Mouse (Mus musculus): ENCODE data around the gene Hmx1. TPM values are rescaled to one million over a fixed set of nuclear protein-coding genes. Genes with fewer than 3 reads are reported as not detected.

Hmx1 gene
- polyA plus RNA-seq, 1 experiment from 2014 or later = 0.52 TPM

DNA sequence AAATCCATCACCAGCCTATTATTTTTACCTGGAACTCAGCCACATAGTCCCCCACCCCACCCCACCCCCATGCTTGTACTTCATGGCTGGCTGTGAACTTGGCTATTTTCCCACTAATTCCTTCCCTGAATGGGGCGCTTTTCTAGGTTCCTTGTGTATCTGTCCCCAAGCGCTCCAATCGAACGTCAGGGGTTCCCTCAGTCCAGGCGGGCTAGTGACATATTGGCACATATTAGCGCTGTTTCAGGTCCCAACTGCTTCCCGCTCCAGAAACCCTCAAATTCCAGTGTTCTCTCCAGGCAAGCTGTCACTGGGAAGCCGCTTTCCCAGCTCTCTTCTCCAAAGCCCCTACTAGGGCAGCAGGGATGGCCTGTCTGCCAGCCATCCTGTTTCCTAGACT is 12.3 kb downstream of the Hmx1 start:
- no peaks in the 10 kb centered on the region for H3K9me3 ChIP-seq (replicated peaks)
- 3% methylated on average over 8 of the region's 8 CpGs for WGBS
- ATAC-seq (replicated peaks; ENCODE audit: low FRiP score) = no peak

DNA sequence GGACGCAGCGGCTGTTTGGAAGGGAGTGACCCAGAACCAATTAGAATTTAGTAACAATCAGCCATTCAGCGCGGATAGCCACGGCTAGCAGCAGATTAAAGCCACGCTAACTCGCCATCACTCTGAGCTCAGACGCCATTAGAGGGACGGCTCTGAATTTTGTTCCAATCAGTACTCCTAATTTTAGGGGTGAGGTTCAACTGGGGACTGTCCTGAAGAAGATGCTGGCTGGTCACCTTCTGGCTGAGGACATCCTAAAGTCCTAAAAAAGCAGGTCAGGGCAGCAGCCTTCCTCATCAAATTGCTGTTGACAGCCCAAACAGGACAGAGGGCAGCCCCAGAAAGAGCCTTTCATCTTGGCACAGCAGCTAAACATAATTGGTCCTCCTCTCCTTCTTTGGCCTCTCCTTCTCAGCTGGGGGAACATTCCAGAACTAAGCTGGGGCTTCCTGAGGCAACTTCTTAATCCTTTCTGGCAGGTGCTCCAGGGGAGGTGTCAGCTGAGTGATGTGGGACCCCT is 18.6 kb downstream of the Hmx1 start:
- Histone ChIP-seq H3K27ac (no peak overlapping the region), H3K36me3 (no peaks in the 10 kb centered on the region), H3K9ac (no peak overlapping the region), H3K4me1 (no peaks in the 10 kb centered on the region), H3K9me3 (replicated peaks) (no peaks in the 10 kb centered on the region), H3K4me3 (replicated peaks) (no peak overlapping the region), H3K27me3 (peaks cover 70% of the 10 kb centered on the region), H3K4me2 (no peak overlapping the region)
- 64% methylated on average over 9 of the region's 9 CpGs for WGBS
- ATAC-seq (replicated peaks; ENCODE audit: low FRiP score) = no peak

More for the DNA sequence above, 12.3 kb downstream of the Hmx1 start:
- no peak overlapping the region for H3K27ac ChIP-seq
- no peak overlapping the region for H3K4me3 ChIP-seq (replicated peaks)
- H3K27me3 ChIP-seq = peaks cover 98% of the 10 kb centered on the region
- H3K9ac ChIP-seq = no peak overlapping the region
- no peaks in the 10 kb centered on the region for H3K36me3 ChIP-seq
- H3K4me2 ChIP-seq = no peak overlapping the region
- H3K4me1 ChIP-seq = peaks cover 15% of the 10 kb centered on the region

DNA sequence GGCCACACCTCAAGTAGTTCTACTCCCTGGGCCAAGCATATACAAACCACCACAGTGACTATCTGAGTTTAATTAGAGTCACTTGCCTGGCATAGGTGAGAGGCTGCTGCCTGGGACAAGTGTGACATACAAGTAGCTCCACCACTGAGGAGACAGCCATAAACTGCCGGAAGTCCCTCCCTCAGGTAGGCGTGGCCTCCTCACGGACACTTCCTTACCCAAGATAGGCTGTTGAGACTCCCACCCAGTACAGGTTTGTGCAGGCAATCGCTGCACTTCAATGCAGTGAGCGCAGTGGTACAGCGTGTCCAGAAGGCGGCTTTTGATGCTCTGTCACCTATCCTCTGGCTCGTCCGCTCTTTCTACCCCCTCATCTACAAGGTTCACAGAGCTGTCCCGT is 22.1 kb downstream of the Hmx1 start:
- H3K4me1 ChIP-seq = no peaks in the 10 kb centered on the region
- no peak overlapping the region for H3K4me3 ChIP-seq (replicated peaks)
- 62% methylated on average over 10 of the region's 10 CpGs for WGBS
- H3K4me2 ChIP-seq = no peak overlapping the region
- H3K9me3 ChIP-seq (replicated peaks) = no peaks in the 10 kb centered on the region
- no peaks in the 10 kb centered on the region for H3K36me3 ChIP-seq
- peaks cover 56% of the 10 kb centered on the region for H3K27me3 ChIP-seq
- no peak overlapping the region for H3K9ac ChIP-seq
- no peak overlapping the region for H3K27ac ChIP-seq
- ATAC-seq (replicated peaks; ENCODE audit: low FRiP score) = no peak

GRCm38 (mm10) chr5:35412833-35413232 is 23.9 kb downstream of the Hmx1 start:
- H3K4me3 ChIP-seq (replicated peaks) = no peak overlapping the region
- H3K27me3 ChIP-seq = peaks cover 46% of the 10 kb centered on the region
- no peak for ATAC-seq (replicated peaks; ENCODE audit: low FRiP score)
- H3K9ac ChIP-seq = no peak overlapping the region
- no peaks in the 10 kb centered on the region for H3K9me3 ChIP-seq (replicated peaks)
- H3K4me2 ChIP-seq = no peak overlapping the region
- no peaks in the 10 kb centered on the region for H3K36me3 ChIP-seq
- 28% methylated on average over 12 of the region's 12 CpGs for WGBS
- no peaks in the 10 kb centered on the region for H3K4me1 ChIP-seq
- H3K27ac ChIP-seq = no peak overlapping the region

DNA sequence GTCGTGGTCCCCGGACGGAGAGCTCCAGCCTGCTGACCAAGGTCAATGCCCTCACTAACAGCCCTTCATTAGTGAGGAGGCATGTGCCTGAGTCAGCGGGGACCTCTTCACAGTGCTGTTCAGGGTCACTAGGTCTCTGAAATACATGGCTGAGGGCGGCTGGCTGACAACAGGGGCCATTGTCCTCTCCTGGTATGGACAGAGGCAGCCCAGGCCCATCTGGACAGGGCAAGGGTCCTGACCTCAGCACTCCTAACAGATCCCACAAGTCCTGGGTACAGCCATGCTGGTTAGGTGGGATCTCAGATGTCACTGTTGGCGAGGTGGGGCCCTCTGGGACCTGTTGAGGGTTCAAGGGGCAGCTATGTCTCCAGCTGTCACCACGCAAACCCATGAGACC is 28.8 kb downstream of the Hmx1 start:
- no peak overlapping the region for H3K9ac ChIP-seq
- no peak overlapping the region for H3K4me3 ChIP-seq (replicated peaks)
- ATAC-seq (replicated peaks; ENCODE audit: low FRiP score) = no peak
- WGBS = 27% methylated on average over 7 of the region's 7 CpGs
- no peak overlapping the region for H3K27ac ChIP-seq
- no peaks in the 10 kb centered on the region for H3K36me3 ChIP-seq
- peaks cover 28% of the 10 kb centered on the region for H3K27me3 ChIP-seq
- H3K4me1 ChIP-seq = no peaks in the 10 kb centered on the region
- no peaks in the 10 kb centered on the region for H3K9me3 ChIP-seq (replicated peaks)
- H3K4me2 ChIP-seq = no peak overlapping the region

- H3K4me3 ChIP-seq (replicated peaks) = no peak overlapping the region
- no peak overlapping the region for H3K4me2 ChIP-seq
- peaks cover 4% of the 10 kb centered on the region; the same call in 1 of the 2 replicates for H3K4me1 ChIP-seq
- H3K9me3 ChIP-seq (replicated peaks) = no peaks in the 10 kb centered on the region
- 78% methylated on average over 4 of the region's 4 CpGs for WGBS
- no peak for ATAC-seq (replicated peaks; ENCODE audit: low FRiP score)
- peaks cover 5% of the 10 kb centered on the region for H3K27me3 ChIP-seq
- no peak overlapping the region for H3K27ac ChIP-seq
- H3K9ac ChIP-seq = no peak overlapping the region
- no peaks in the 10 kb centered on the region for H3K36me3 ChIP-seq
Observed at GRCm38 (mm10) chr5:35421622-35422021, 32.7 kb downstream of the Hmx1 start.

DNA sequence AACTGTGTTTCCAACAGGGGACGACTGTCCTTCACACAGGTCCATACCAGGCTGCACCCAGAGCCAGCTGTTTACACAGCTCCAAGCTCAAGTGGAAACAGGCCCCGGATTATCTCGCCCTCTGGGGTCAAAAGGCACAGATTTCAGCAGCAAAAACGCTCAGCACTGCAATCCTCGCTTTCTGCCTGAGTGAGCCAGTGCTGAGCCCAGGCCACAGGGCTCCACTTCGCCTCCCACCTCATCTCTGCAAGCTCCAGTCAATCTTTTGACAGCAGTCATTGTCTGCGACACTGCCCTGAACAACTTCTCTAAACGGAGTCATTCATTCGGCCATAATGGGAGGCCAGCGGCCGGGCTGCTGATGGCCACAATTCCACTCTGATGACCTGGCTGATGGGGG is 36.3 kb downstream of the Hmx1 start:
- ATAC-seq (replicated peaks; ENCODE audit: low FRiP score) = no peak
- Histone ChIP-seq H3K9ac (no peak overlapping the region), H3K27ac (no peak overlapping the region), H3K9me3 (replicated peaks) (no peaks in the 10 kb centered on the region), H3K36me3 (no peaks in the 10 kb centered on the region), H3K4me3 (replicated peaks) (no peak overlapping the region), H3K4me2 (no peak overlapping the region), H3K27me3 (peaks cover 8% of the 10 kb centered on the region), H3K4me1 (peaks cover 4% of the 10 kb centered on the region; the same call in 1 of the 2 replicates)
- WGBS = 11% methylated on average over 11 of the region's 11 CpGs

- Histone ChIP-seq H3K9me3 (replicated peaks) (no peaks in the 10 kb centered on the region), H3K27me3 (peaks cover 22% of the 10 kb centered on the region), H3K4me1 (peaks cover 4% of the 10 kb centered on the region; the same call in 1 of the 2 replicates), H3K9ac (no peak overlapping the region), H3K27ac (no peak overlapping the region), H3K36me3 (no peaks in the 10 kb centered on the region), H3K4me2 (no peak overlapping the region), H3K4me3 (replicated peaks) (no peak overlapping the region)
- 59% methylated on average over 6 of the region's 6 CpGs for WGBS
- no peak for ATAC-seq (replicated peaks; ENCODE audit: low FRiP score)
Observed at GRCm38 (mm10) chr5:35427901-35428300, 39.0 kb downstream of the Hmx1 start.

DNA sequence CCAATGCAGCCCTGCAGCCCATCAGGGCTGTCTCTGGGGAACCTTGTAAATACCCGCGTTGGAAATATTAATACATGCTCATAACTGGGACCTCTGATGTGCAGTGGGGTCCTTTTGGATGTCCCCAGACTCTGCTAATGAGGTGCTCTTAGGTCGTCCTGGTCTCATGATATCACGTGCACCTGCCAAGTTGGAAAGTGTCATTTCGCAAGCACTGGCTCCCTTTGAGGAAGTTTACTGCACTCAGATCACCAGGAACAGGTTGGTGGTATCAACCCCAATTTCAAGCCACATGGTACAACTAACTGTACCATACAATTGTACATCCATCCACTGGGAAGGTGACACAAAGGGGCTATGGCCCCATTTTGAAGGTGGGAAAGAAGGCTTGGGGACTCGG is 39.5 kb downstream of the Hmx1 start:
- no peak for ATAC-seq (replicated peaks; ENCODE audit: low FRiP score)
- WGBS = 82% methylated on average over 6 of the region's 6 CpGs
- Histone ChIP-seq H3K9ac (no peak overlapping the region), H3K4me3 (replicated peaks) (no peak overlapping the region), H3K27ac (no peak overlapping the region), H3K4me2 (no peak overlapping the region), H3K36me3 (no peaks in the 10 kb centered on the region), H3K27me3 (peaks cover 22% of the 10 kb centered on the region), H3K9me3 (replicated peaks) (no peaks in the 10 kb centered on the region), H3K4me1 (peaks cover 4% of the 10 kb centered on the region; the same call in 1 of the 2 replicates)

DNA sequence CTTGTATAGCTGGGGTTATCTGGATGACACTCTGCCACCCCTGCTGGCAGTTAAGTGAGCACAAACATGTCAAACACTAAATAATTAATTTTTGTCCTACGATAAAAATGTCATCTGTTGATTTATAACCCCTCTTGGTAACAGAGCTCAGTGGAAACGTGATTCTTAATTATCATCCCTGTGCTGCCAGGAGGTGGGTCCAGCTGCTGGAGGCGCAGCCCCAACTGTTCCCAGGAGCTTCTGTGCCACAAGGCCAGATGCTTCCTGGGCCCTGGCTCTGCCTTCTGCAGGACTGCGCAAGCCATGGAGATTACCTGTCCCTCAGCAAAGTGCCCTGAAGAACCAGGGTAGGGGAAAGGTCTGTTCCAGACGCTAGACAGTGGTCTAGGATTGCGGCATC is 43.2 kb downstream of the Hmx1 start:
- Histone ChIP-seq H3K27me3 (peaks cover 22% of the 10 kb centered on the region; the same call in 1 of the 2 replicates), H3K27ac (no peak overlapping the region), H3K9ac (no peak overlapping the region), H3K4me3 (replicated peaks) (no peak overlapping the region), H3K4me2 (no peak overlapping the region), H3K4me1 (no peaks in the 10 kb centered on the region), H3K36me3 (no peaks in the 10 kb centered on the region), H3K9me3 (replicated peaks) (no peaks in the 10 kb centered on the region)
- WGBS = 49% methylated on average over 6 of the region's 6 CpGs
- no peak for ATAC-seq (replicated peaks; ENCODE audit: low FRiP score)

DNA sequence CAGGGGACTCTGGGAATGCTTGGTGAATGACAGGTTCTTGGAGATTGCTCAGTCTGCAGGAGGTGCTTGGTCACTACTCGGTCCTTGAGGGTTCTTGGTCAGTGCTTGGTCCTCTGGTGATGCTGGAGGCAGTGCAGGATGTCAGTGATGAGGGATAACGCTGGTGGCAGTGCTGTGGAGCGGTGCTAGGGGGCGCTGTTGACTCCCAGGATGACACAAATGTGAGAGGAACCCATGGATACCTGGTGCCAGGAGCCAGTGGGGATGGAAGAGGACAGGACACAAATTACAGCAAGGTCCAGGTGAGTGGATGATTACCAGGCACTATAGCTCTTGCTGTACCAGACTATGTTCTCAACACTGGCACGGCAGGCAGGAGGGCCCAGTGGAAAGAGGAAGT is 45.1 kb downstream of the Hmx1 start:
- no peaks in the 10 kb centered on the region for H3K4me1 ChIP-seq
- peaks cover 22% of the 10 kb centered on the region; the same call in 1 of the 2 replicates for H3K27me3 ChIP-seq
- H3K36me3 ChIP-seq = no peaks in the 10 kb centered on the region
- no peak overlapping the region for H3K9ac ChIP-seq
- 37% methylated on average over 5 of the region's 5 CpGs for WGBS
- no peaks in the 10 kb centered on the region for H3K9me3 ChIP-seq (replicated peaks)
- H3K4me3 ChIP-seq (replicated peaks) = no peak overlapping the region
- no peak overlapping the region for H3K4me2 ChIP-seq
- no peak for ATAC-seq (replicated peaks; ENCODE audit: low FRiP score)
- H3K27ac ChIP-seq = no peak overlapping the region

- Histone ChIP-seq H3K4me1 (no peaks in the 10 kb centered on the region), H3K9ac (no peak overlapping the region), H3K36me3 (no peaks in the 10 kb centered on the region), H3K4me3 (replicated peaks) (no peak overlapping the region), H3K27ac (no peak overlapping the region), H3K27me3 (peaks cover 19% of the 10 kb centered on the region; the same call in 1 of the 2 replicates), H3K9me3 (replicated peaks) (no peaks in the 10 kb centered on the region), H3K4me2 (no peak overlapping the region)
- no peak for ATAC-seq (replicated peaks; ENCODE audit: low FRiP score)
- 44% methylated on average over 6 of the region's 6 CpGs for WGBS
Observed at GRCm38 (mm10) chr5:35434703-35435102, 45.8 kb downstream of the Hmx1 start.

DNA sequence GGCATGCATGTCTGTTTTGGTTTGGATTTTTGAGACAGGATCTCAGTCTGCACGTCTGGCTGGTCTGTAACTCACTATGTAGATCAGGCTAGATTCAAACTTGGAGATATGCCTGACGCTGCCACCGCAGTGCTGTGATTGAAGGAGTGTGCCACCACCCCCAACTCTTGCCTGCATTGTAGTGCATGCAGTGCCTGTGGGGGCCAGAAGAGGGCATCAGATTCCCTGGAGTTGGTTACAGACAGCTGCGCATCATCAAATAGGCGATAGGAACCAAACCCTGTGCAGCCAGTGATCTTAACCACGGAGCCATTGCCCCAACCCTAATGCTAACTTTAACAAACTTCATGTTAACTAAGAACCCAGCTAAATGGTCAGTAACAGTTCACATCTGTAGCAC is 49.9 kb downstream of the Hmx1 start:
- ATAC-seq (replicated peaks; ENCODE audit: low FRiP score) = no peak
- Histone ChIP-seq H3K27ac (no peak overlapping the region), H3K36me3 (no peaks in the 10 kb centered on the region), H3K9ac (no peak overlapping the region), H3K27me3 (no peaks in the 10 kb centered on the region), H3K9me3 (replicated peaks) (no peaks in the 10 kb centered on the region), H3K4me2 (no peak overlapping the region), H3K4me3 (replicated peaks) (no peak overlapping the region), H3K4me1 (no peaks in the 10 kb centered on the region)
- 82% methylated on average over 6 of the region's 6 CpGs for WGBS
